Comparison of ENCODE assay signal across 24 mouse cellular contexts in genomic region chr12:11395470-11395869, GRCm38 (mm10). TPM values are rescaled to one million over a fixed set of nuclear protein-coding genes. Genes with fewer than 3 reads are reported as not detected.
DNase-seq lines count a peak whose midpoint lies in the region; ATAC-seq and TF ChIP-seq lines count a peak whose summit lies in the region.
"Had no signal": no experiment of that assay in that cellular context is flagged by ENCODE, and none has a peak within 500 bp of the region (broad histone marks: within the 10 kb centered on the region; RNA-seq: fewer than 3 reads in every experiment).

No protein-coding gene starts in this region.

- H3K4me3 ChIP-seq in lung, adult 2 months (replicated peaks; ENCODE audit: extremely low read depth, low read depth, low read length), result no peak overlapping the region
- H3K4me3 ChIP-seq: forebrain, embryonic 10.5 days; heart, embryonic 12.5 days; hindbrain, embryonic 12.5 days; kidney, embryonic 15.5 days; liver, embryonic 13.5 days; midbrain, embryonic 12.5 days; neural tube, embryonic 15.5 days had no signal

- no peak for ATAC-seq in activated CD4-positive, CD25-positive, alpha-beta regulatory T cell, adult 4 months
- ATAC-seq: CD4-positive, CD25-positive, alpha-beta regulatory T cell, adult 4 months; forebrain, embryonic 16.5 days; intestine, postnatal 0 days had no signal

- TF ChIP-seq CTCF in lung, adult 2 months (IDR thresholded peaks at IDR 0.05; ENCODE audit: insufficient read depth, low read length), result no peak

- peaks cover 2% of the 10 kb centered on the region for H3K4me1 ChIP-seq in lung, adult 2 months (ENCODE audit: control insufficient read depth, insufficient read depth, low read length)
- H3K4me1 ChIP-seq: hindbrain, embryonic 12.5 days; liver, embryonic 13.5 days; midbrain, embryonic 12.5 days had no signal

- TF ChIP-seq POLR2A in lung, adult 2 months (IDR thresholded peaks at IDR 0.05; ENCODE audit: borderline replicate concordance, extremely low read depth, low read depth, low read length), result no peak

- DNase-seq in adrenal gland, postnatal 14 days, result peak; percentile 4
- DNase-seq in adrenal gland, postnatal 10 days, result no peak
- peak; percentile 6 to 31 for DNase-seq in lung, postnatal 4 days
- DNase-seq in lung, adult 2 months, result no peak
- DNase-seq in cerebellum, postnatal 10 days, result peak; percentile 86 to 91
- no peak for DNase-seq in thymus, postnatal 10 days (ENCODE audit: low spot score in 2 of 2)
- DNase-seq: adrenal gland, adult 2 months; gastrocnemius, postnatal 25 days; heart, adult 18-20 months; kidney, postnatal 36 days; liver, embryonic 13.5 days; thymus, adult 18-20 months; thymus, postnatal 4 days had no signal

- WGBS in lung, adult 2 months, result 12% methylated on average over 2 of the region's 2 CpGs

RNA-seq across cellular contexts. Expression of gene Vsnl1, which starts 40.9 kb away (rescaled TPM):
- total RNA-seq in adrenal gland, postnatal 14 days (2021), result 22.6 and 27.6 TPM in 2 replicates
- total RNA-seq in adrenal gland, postnatal 10 days (2021), result 10 to 100 TPM; 18.2 to 26.9 TPM
- polyA plus RNA-seq in lung, adult 2 months (2012; rRNA removed), result 3.7 and 8.2 TPM in 2 replicates
- not detected for polyA plus RNA-seq in activated CD4-positive, CD25-positive, alpha-beta regulatory T cell, adult 4 months (2017; shearing (Covaris generic))
- total RNA-seq: megakaryocyte, adult 5-6 weeks had no signal
- polyA plus RNA-seq: CD4-positive, CD25-positive, alpha-beta regulatory T cell, adult 4 months had no signal

Comparison
In these comparisons a context has a peak if more than half of its experiments do, and no peak if none do; other contexts are left out.
1. DNase-seq: peak in adrenal gland, postnatal 14 days (single experiment), lung, postnatal 4 days (2 of 2) and cerebellum, postnatal 10 days (2 of 2); none in adrenal gland, postnatal 10 days (single experiment), lung, adult 2 months (single experiment) and thymus, postnatal 10 days (0 of 2).